35 mouse cellular contexts compared by ENCODE assay signal in genomic region chr6:91243395-91243794, GRCm38 (mm10). TPM values are rescaled to one million over a fixed set of nuclear protein-coding genes. Genes with fewer than 3 reads are reported as not detected.
A peak's percentile ranks its signal among the peaks of the same experiment; 100 is the strongest.
DNase-seq lines count a peak whose midpoint lies in the region; ATAC-seq lines count a peak whose summit lies in the region.
"Had no signal": no experiment of that assay in that cellular context is flagged by ENCODE, and none has a peak within 500 bp of the region (broad histone marks: within the 10 kb centered on the region; RNA-seq: fewer than 3 reads in every experiment).

No protein-coding gene starts in this region.

- no peak overlapping the region for H3K9ac ChIP-seq in hindbrain, embryonic 16.5 days (ENCODE audit: low read depth, low read length)
- H3K9ac ChIP-seq: embryonic facial prominence, embryonic 15.5 days; forebrain, embryonic 13.5 days; heart, embryonic 13.5 days; hindbrain, embryonic 15.5 days; limb, embryonic 15.5 days; liver, embryonic 13.5 days; midbrain, embryonic 12.5 days; neural tube, embryonic 13.5 days had no signal

- ATAC-seq in frontal cortex, adult (ENCODE audit: low TSS enrichment): peak; percentile 86
- no peak for ATAC-seq in hindbrain, embryonic 16.5 days
- ATAC-seq: activated CD4-positive, CD25-positive, alpha-beta regulatory T cell, adult 4 months; forebrain, embryonic 13.5 days; lung, postnatal 0 days had no signal

- H3K36me3 ChIP-seq in hindbrain, embryonic 16.5 days (ENCODE audit: control insufficient read depth, insufficient read depth, low read length): no peaks in the 10 kb centered on the region
- H3K36me3 ChIP-seq: hindbrain, embryonic 10.5 days; hindbrain, embryonic 15.5 days; liver, embryonic 13.5 days; midbrain, embryonic 12.5 days; neural tube, embryonic 13.5 days had no signal

- no peaks in the 10 kb centered on the region for H3K27me3 ChIP-seq in hindbrain, embryonic 16.5 days (replicated peaks; ENCODE audit: control insufficient read depth, insufficient read depth, low read length)
- H3K27me3 ChIP-seq: embryonic facial prominence, embryonic 15.5 days; forebrain, embryonic 13.5 days; hindbrain, embryonic 15.5 days; limb, embryonic 15.5 days; liver, embryonic 13.5 days; neural tube, embryonic 13.5 days had no signal

- H3K4me2 ChIP-seq in hindbrain, embryonic 16.5 days (ENCODE audit: low read length): no peak overlapping the region
- H3K4me2 ChIP-seq: embryonic facial prominence, embryonic 15.5 days; forebrain, embryonic 13.5 days; heart, embryonic 13.5 days; hindbrain, embryonic 15.5 days; limb, embryonic 15.5 days; liver, embryonic 13.5 days; midbrain, embryonic 12.5 days; neural tube, embryonic 13.5 days had no signal

- DNase-seq in frontal cortex, postnatal 14 days (ENCODE audit: low spot score in 2 of 2): no peak
- DNase-seq in left cerebral cortex, adult 18-20 months (ENCODE audit: low spot score in 2 of 2): peak; percentile 36 to 49
- no peak for DNase-seq in left cerebral cortex, postnatal 4 days
- DNase-seq in left cerebral cortex, adult 9 months (ENCODE audit: low spot score in 2 of 2): peak; percentile 76 to 78
- peak; percentile 65 to 76 for DNase-seq in right cerebral cortex, postnatal 36 days (ENCODE audit: low spot score in 2 of 2)
- no peak for DNase-seq in cerebellum, postnatal 25 days
- DNase-seq: adrenal gland, adult 2 months; adrenal gland, postnatal 36 days; cerebellum, adult 2 months; cerebellum, postnatal 14 days; heart, adult 2 months; heart, postnatal 10 days; kidney, adult 18-20 months; kidney, postnatal 36 days; liver, embryonic 13.5 days; lung, adult 18-20 months; lung, postnatal 4 days; thymus, adult 2 months; thymus, postnatal 36 days had no signal

- H3K4me1 ChIP-seq in hindbrain, embryonic 16.5 days (ENCODE audit: control insufficient read depth, insufficient read depth, low read depth, low read length): peaks cover 4% of the 10 kb centered on the region; the same call in 1 of the 2 replicates
- H3K4me1 ChIP-seq: liver, embryonic 13.5 days; megakaryocyte, embryonic 14.5 days had no signal

- H3K9me3 ChIP-seq in hindbrain, embryonic 16.5 days (ENCODE audit: control insufficient read depth, low read length): no peaks in the 10 kb centered on the region
- H3K9me3 ChIP-seq: embryonic facial prominence, embryonic 10.5 days; embryonic facial prominence, embryonic 15.5 days; forebrain, embryonic 13.5 days; heart, embryonic 13.5 days; hindbrain, embryonic 10.5 days; hindbrain, embryonic 15.5 days; limb, embryonic 10.5 days; limb, embryonic 15.5 days; liver, embryonic 13.5 days; megakaryocyte, embryonic 14.5 days; midbrain, embryonic 12.5 days; neural tube, embryonic 13.5 days had no signal

- H3K27ac ChIP-seq in hindbrain, embryonic 16.5 days (ENCODE audit: low read depth, low read length): no peak overlapping the region
- H3K27ac ChIP-seq: embryonic facial prominence, embryonic 10.5 days; embryonic facial prominence, embryonic 15.5 days; forebrain, embryonic 13.5 days; heart, adult 2 months; heart, embryonic 13.5 days; hindbrain, embryonic 10.5 days; hindbrain, embryonic 15.5 days; limb, embryonic 10.5 days; limb, embryonic 15.5 days; liver, embryonic 13.5 days; midbrain, embryonic 12.5 days; neural tube, embryonic 13.5 days; stomach, postnatal 0 days had no signal

- WGBS in hindbrain, embryonic 16.5 days: 92% methylated on average over 6 of the region's 6 CpGs

- intact Hi-C loops in left cerebral cortex, postnatal 4 days (cut with DNase I): no loop called here

- H3K4me3 ChIP-seq in hindbrain, embryonic 16.5 days (ENCODE audit: low read length): no peak overlapping the region
- H3K4me3 ChIP-seq: embryonic facial prominence, embryonic 10.5 days; embryonic facial prominence, embryonic 15.5 days; forebrain, embryonic 13.5 days; heart, adult 2 months; heart, embryonic 13.5 days; hindbrain, embryonic 10.5 days; hindbrain, embryonic 15.5 days; limb, embryonic 10.5 days; limb, embryonic 15.5 days; liver, embryonic 13.5 days; megakaryocyte, embryonic 14.5 days; midbrain, embryonic 12.5 days; neural tube, embryonic 13.5 days had no signal

RNA-seq across cellular contexts. Expression of gene Fbln2, which starts 31.1 kb away (rescaled TPM):
- total RNA-seq in left cerebral cortex, adult 18-20 months (2021): 1 to 10 TPM; 6.5 to 7.3 TPM
- 10 to 100 TPM; 15.3 to 17.5 TPM for total RNA-seq in left cerebral cortex, postnatal 4 days (2021)
- polyA plus RNA-seq in hindbrain, embryonic 16.5 days (2015; fragmentation: Nextera tagmentation; extraction: Ambion mirVana): 29.7 and 34.2 TPM in 2 replicates

Comparison
In these comparisons a context has a peak if more than half of its experiments do, and no peak if none do; other contexts are left out.
1. DNase-seq: peak in left cerebral cortex, adult 18-20 months (2 of 2), left cerebral cortex, adult 9 months (2 of 2) and right cerebral cortex, postnatal 36 days (2 of 2); none in frontal cortex, postnatal 14 days (0 of 2), left cerebral cortex, postnatal 4 days (single experiment) and cerebellum, postnatal 25 days (0 of 2).